Mouse (Mus musculus) kidney, adult 2 months (tissue): ENCODE data around the gene Glrx.

ENCODE experiments used
- CTCF ChIP-seq: fragments of 200-500 bp; conservative IDR thresholded peaks from 2 replicates; pipeline ENCODE4 v1.5.1; 2011; ENCODE audit warnings: low read depth, mild to moderate bottlenecking, control low read depth, low read length, moderate library complexity, mixed read lengths; ENCODE audit not compliant: insufficient read depth, insufficient read length
- POLR2A ChIP-seq: fragments of 200-500 bp; IDR thresholded peaks from one replicate; pipeline ENCODE4 v1.6.1; 2011; ENCODE audit warnings: low read depth, low read length, control low read depth

DNA sequence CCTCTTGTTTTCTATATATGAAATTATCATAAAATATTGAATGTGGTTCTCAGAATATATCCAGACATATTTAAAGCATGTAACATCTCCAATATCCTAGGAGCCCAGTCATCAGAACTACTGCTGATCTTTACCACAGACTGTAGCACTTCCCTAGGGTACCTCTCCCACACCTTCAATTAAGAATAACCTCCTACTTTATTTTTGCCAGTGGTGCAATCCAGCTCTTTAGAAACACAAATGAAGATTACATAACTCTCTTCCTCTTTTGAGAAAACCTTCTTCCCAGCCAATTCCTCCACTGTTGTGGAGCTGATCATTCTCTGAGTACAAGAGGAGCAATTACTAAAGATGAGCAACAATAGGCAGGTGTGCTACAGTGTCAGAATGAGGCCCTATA lies 19.8 kb upstream of the Glrx start:
- TF ChIP-seq POLR2A (no peak), CTCF (no peak)
